Mouse (Mus musculus) MEL (cell line): ENCODE data around the gene 9130019O22Rik.

Source experiments
- CHD2 ChIP-seq: IDR thresholded peaks from 2 replicates; pipeline ENCODE4 v1.6.1; 2011; ENCODE audit warnings: low read length, improper control_type of control experiment
- CTCF ChIP-seq, 3 experiments: IDR thresholded peaks in 2 of 3; conservative IDR thresholded peaks in 1 of 3; 2 replicates each; pipeline ENCODE4 v1.5.1; 2011 to 2012; ENCODE audit warnings: low read length in 3 of 3, low read depth in 2 of 3, mild to moderate bottlenecking in 2 of 3, improper control_type of control experiment in 1 of 3, inconsistent platforms in 1 of 3, mixed read lengths in 1 of 3, moderate library complexity in 1 of 3; ENCODE audit not compliant: control insufficient read depth in 1 of 3, insufficient read depth in 1 of 3, poor library complexity in 1 of 3, severe bottlenecking in 1 of 3
- E2F4 ChIP-seq: IDR thresholded peaks from 2 replicates; pipeline ENCODE4 v1.6.1; 2011; ENCODE audit warnings: low read depth, low read length, improper control_type of control experiment, borderline replicate concordance
- ELF1 ChIP-seq: IDR thresholded peaks from 2 replicates; pipeline ENCODE4 v1.6.1; 2014; ENCODE audit warnings: low read depth, mild to moderate bottlenecking, inconsistent platforms, low read length, improper control_type of control experiment, moderate library complexity
- EP300 ChIP-seq, 2 experiments: IDR thresholded peaks; 2 replicates each; pipeline ENCODE4 v1.6.1; 2011; ENCODE audit warnings: improper control_type of control experiment in 2 of 2, low read length in 2 of 2, low read depth in 1 of 2, mild to moderate bottlenecking in 1 of 2
- ETS1 ChIP-seq: IDR thresholded peaks from 2 replicates; pipeline ENCODE4 v1.6.1; 2012; ENCODE audit warnings: low read depth, mild to moderate bottlenecking, inconsistent platforms, low read length, improper control_type of control experiment, moderate library complexity
- GABPA ChIP-seq: IDR thresholded peaks from 2 replicates; pipeline ENCODE4 v1.6.1; 2012; ENCODE audit warnings: low read depth, mild to moderate bottlenecking, inconsistent platforms, low read length, improper control_type of control experiment, moderate library complexity
- KAT2A ChIP-seq: conservative IDR thresholded peaks from 2 replicates; pipeline ENCODE4 v1.6.1; 2012; ENCODE audit warnings: low read depth, low read length, improper control_type of control experiment, inconsistent platforms
- MXI1 ChIP-seq: IDR thresholded peaks from 2 replicates; pipeline ENCODE4 v1.6.1; 2011; ENCODE audit warnings: mild to moderate bottlenecking, low read depth, low read length, improper control_type of control experiment
- POLR2A ChIP-seq, 2 experiments: IDR thresholded peaks; 2 replicates each; pipeline ENCODE4 v1.6.1; 2011 to 2012; ENCODE audit warnings: low read length in 2 of 2, mild to moderate bottlenecking in 2 of 2, control low read depth in 1 of 2, improper control_type of control experiment in 1 of 2, low read depth in 1 of 2, moderate library complexity in 1 of 2; ENCODE audit not compliant: control insufficient read depth in 1 of 2, insufficient read depth in 1 of 2, poor library complexity in 1 of 2
- SMC3 ChIP-seq: IDR thresholded peaks from 2 replicates; pipeline ENCODE4 v1.6.1; 2011; ENCODE audit warnings: low read depth, low read length, improper control_type of control experiment
- TAL1 ChIP-seq: IDR thresholded peaks from 2 replicates; pipeline ENCODE4 v1.6.1; 2012; ENCODE audit warnings: mild to moderate bottlenecking, inconsistent platforms, low read length, moderate library complexity, mixed read lengths
- ZC3H11A ChIP-seq: IDR thresholded peaks from 2 replicates; pipeline ENCODE4 v1.6.1; 2012; ENCODE audit warnings: low read depth, mild to moderate bottlenecking, inconsistent platforms, low read length, improper control_type of control experiment

DNA sequence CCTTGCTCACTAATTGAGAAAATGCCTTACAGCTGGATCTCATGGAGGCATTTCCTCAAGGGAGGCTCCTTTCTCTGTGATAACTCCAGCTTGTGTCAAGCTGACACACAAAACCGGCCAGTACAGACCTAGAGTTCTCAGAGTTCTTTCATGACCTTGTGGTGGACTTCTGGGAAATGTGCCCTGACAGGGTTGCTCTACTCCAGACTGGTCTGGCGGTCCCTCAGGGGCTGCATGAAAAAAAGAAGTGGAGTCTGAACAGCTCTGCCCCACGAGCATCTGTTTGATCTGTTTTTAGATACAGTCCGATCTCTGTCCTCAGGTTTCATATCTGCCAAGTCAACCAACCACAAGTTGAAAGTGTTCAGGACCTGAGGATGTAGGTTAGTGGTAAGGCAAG, 49.3 kb downstream of the 9130019O22Rik start:
- TF ChIP-seq E2F4 = no peak
- TF ChIP-seq GABPA = no peak
- TF ChIP-seq EP300 (IDR thresholded peaks at IDR 0.05; ENCODE audit: low read depth in 1 of 2, low read length in 2 of 2) = no peak
- TF ChIP-seq CTCF (IDR thresholded peaks at IDR 0.05 in 2 of 3, conservative IDR thresholded peaks at IDR 0.05 in 1 of 3; ENCODE audit: control insufficient read depth in 1 of 3, insufficient read depth in 1 of 3, low read depth in 2 of 3, low read length in 3 of 3, poor library complexity in 1 of 3, severe bottlenecking in 1 of 3) = no peak
- no peak for TF ChIP-seq ETS1
- no peak for TF ChIP-seq ELF1
- TF ChIP-seq ZC3H11A = no peak
- TF ChIP-seq SMC3 = no peak
- no peak for TF ChIP-seq POLR2A (IDR thresholded peaks at IDR 0.05; ENCODE audit: control insufficient read depth in 1 of 2, insufficient read depth in 1 of 2, low read depth in 1 of 2, low read length in 2 of 2, poor library complexity in 1 of 2)
- TF ChIP-seq MXI1 = no peak
- no peak for TF ChIP-seq TAL1
- TF ChIP-seq CHD2 = no peak
- no peak for TF ChIP-seq KAT2A
